Mouse (Mus musculus): ENCODE data around the gene Synpo2. TPM values are rescaled to one million over a fixed set of nuclear protein-coding genes. Genes with fewer than 3 reads are reported as not detected.

Gene Synpo2
- polyA plus RNA-seq, 1 experiment from 2014 or later: 0.23 TPM

- H3K27ac ChIP-seq: no peak overlapping the region
- H3K4me3 ChIP-seq (ENCODE audit: inconsistent target): no peak overlapping the region
- WGBS (ENCODE audit: missing documents): 42% methylated on average over 8 of the region's 8 CpGs
- H3K36me3 ChIP-seq (ENCODE audit: inconsistent target): no peaks in the 10 kb centered on the region
- no peaks in the 10 kb centered on the region for H3K79me2 ChIP-seq (ENCODE audit: inconsistent target)
These were observed 182.6 kb downstream of the Synpo2 start for GRCm38 (mm10) chr3:123053192-123053938.

GRCm38 (mm10) chr3:123042308-123042707, 193.6 kb downstream of the Synpo2 start:
- H3K36me3 ChIP-seq (ENCODE audit: inconsistent target): no peaks in the 10 kb centered on the region
- 83% methylated on average over 1 of the region's 1 CpGs for WGBS (ENCODE audit: missing documents)

GRCm38 (mm10) chr3:123034752-123035151, 201.2 kb downstream of the Synpo2 start, which contains the start of gene Myoz2:
Gene Myoz2, minus strand, starts transcription at chr3:123035015.
- no peaks in the 10 kb centered on the region for H3K36me3 ChIP-seq (ENCODE audit: inconsistent target)
- WGBS (ENCODE audit: missing documents): 85% methylated on average over 6 of the region's 7 CpGs
- H3K79me2 ChIP-seq (ENCODE audit: inconsistent target): no peaks in the 10 kb centered on the region
- no peak within 1 kb of the TSS for H3K4me3 ChIP-seq (ENCODE audit: inconsistent target)
- no peak within 1 kb of the TSS for H3K27ac ChIP-seq

More at GRCm38 (mm10) chr3:123042308-123042707, 193.6 kb downstream of the Synpo2 start:
- H3K27ac ChIP-seq: no peak overlapping the region
- H3K4me3 ChIP-seq (ENCODE audit: inconsistent target): no peak overlapping the region
- H3K79me2 ChIP-seq (ENCODE audit: inconsistent target): no peaks in the 10 kb centered on the region

GRCm38 (mm10) chr3:123033804-123034203, 202.1 kb downstream of the Synpo2 start:
- H3K79me2 ChIP-seq (ENCODE audit: inconsistent target): no peaks in the 10 kb centered on the region
- no peak overlapping the region for H3K4me3 ChIP-seq (ENCODE audit: inconsistent target)
- H3K36me3 ChIP-seq (ENCODE audit: inconsistent target): no peaks in the 10 kb centered on the region
- WGBS (ENCODE audit: missing documents): 97% methylated on average over 8 of the region's 8 CpGs
- no peak overlapping the region for H3K27ac ChIP-seq

Other genes with a start within 250 kb of the Synpo2 start
- gene Myoz2, start 201.1 kb downstream of the Synpo2 start, polyA plus RNA-seq (2018): not detected in 3 replicates
- gene Sec24d, start 31.3 kb upstream of the Synpo2 start, polyA plus RNA-seq (2018): 33.5 to 48.5 TPM (median 39.8 TPM) in 3 replicates
- 8.6 to 21.7 TPM (median 12.0 TPM) in 3 replicates for gene Mettl14, start 150.0 kb upstream of the Synpo2 start, polyA plus RNA-seq (2018)
- gene Prss12, start 210.8 kb upstream of the Synpo2 start, polyA plus RNA-seq (2018): not detected in 3 replicates

Measured in macrophage (primary cell).